In the genomic region with DNA sequence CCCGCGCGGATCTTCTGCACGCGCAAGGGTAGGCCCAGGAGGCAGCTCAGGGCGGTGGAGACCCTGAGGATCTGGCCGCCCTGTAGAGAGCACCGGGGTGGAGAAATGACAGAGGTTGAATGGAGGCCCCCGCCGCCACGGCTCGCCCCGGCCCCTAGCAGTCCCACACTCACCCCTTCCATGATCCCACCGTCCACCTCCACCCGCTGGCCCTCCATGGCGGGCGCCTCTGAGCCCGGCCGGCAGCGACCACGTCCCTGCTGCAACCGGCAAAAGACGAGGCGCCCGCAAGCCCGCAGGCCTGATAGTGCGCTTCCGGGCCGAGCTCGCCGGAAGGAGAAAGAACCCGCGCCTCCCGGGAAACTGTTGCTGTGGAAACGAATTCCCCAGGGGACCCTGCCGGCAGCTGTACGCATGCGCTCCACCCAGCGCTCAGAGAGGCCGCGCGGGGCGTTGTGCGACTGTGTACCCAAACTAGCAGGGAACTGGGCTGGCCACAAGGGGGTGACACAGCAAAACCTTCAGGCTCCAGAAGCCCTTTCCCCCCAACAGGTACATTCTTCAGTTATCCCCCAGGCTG, we compare ENCODE assay signal across 8 mouse cellular contexts. TPM values are rescaled to one million over a fixed set of nuclear protein-coding genes. Genes with fewer than 3 reads are reported as not detected.
DNase-seq lines count a peak whose midpoint lies in the region; ATAC-seq and TF ChIP-seq lines count a peak whose summit lies in the region.

A gene (minus strand): TSS at position 437 of the 580 bp plus-strand sequence.

- peak; percentile 63 for TF ChIP-seq POLR2A in brain, embryonic 14.5 days (IDR thresholded peaks at IDR 0.05; ENCODE audit: borderline replicate concordance, extremely low read depth, insufficient read depth, insufficient read length, poor library complexity, severe bottlenecking)

- TF ChIP-seq CTCF in C2C12 (IDR thresholded peaks at IDR 0.05; ENCODE audit: control insufficient read depth, insufficient read depth, insufficient read length): peak; percentile 95
- peak; percentile 90 for TF ChIP-seq CTCF in brain, embryonic 14.5 days (IDR thresholded peaks at IDR 0.05; ENCODE audit: borderline replicate concordance, extremely low read depth, insufficient read depth, insufficient read length)
- TF ChIP-seq CTCF in kidney, postnatal 0 days (IDR thresholded peaks at IDR 0.05; ENCODE audit: low read depth): peak; percentile 97

- H3K4me1 ChIP-seq in erythroblast, embryonic 14.5 days (ENCODE audit: control insufficient read depth): peaks cover 28% of the 10 kb centered on the region
- peaks cover 14% of the 10 kb centered on the region for H3K4me1 ChIP-seq in heart, embryonic 12.5 days (replicated peaks)
- H3K4me1 ChIP-seq in kidney, postnatal 0 days (replicated peaks; ENCODE audit: insufficient read depth, low read length): peaks cover 12% of the 10 kb centered on the region
- peaks cover 13% of the 10 kb centered on the region for H3K4me1 ChIP-seq in liver, embryonic 11.5 days (replicated peaks; ENCODE audit: control insufficient read depth, insufficient read depth, low read length)
- peaks cover 19% of the 10 kb centered on the region; the same call in 1 of the 2 replicates for H3K4me1 ChIP-seq in stomach, embryonic 14.5 days (ENCODE audit: control insufficient read depth, insufficient read depth, low read length)

- peaks cover 17% of the 10 kb centered on the region for H3K79me3 ChIP-seq in C2C12 (ENCODE audit: low read depth)

- peak within 1 kb of the TSS; percentile 90 for H3ac ChIP-seq in C2C12 (ENCODE audit: control insufficient read depth, insufficient read length, low read depth)

- H3K9me3 ChIP-seq in erythroblast, embryonic 14.5 days (ENCODE audit: control insufficient read depth, low read length): no peaks in the 10 kb centered on the region
- H3K9me3 ChIP-seq in heart, embryonic 12.5 days (replicated peaks): no peaks in the 10 kb centered on the region
- H3K9me3 ChIP-seq in kidney, postnatal 0 days (replicated peaks; ENCODE audit: low read length): no peaks in the 10 kb centered on the region
- H3K9me3 ChIP-seq in liver, embryonic 11.5 days (ENCODE audit: control insufficient read depth, low read length): no peaks in the 10 kb centered on the region
- H3K9me3 ChIP-seq in stomach, embryonic 14.5 days (ENCODE audit: control insufficient read depth, low read depth, low read length): no peaks in the 10 kb centered on the region

- H3K27me3 ChIP-seq in C2C12 (ENCODE audit: control insufficient read depth, insufficient read depth, insufficient read length): no peaks in the 10 kb centered on the region
- H3K27me3 ChIP-seq in erythroblast, embryonic 14.5 days (ENCODE audit: control insufficient read depth): 0 out of 2 replicates have a peak, but pooled peaks cover 2% of the 10 kb centered on the region
- H3K27me3 ChIP-seq in heart, embryonic 12.5 days (replicated peaks): no peaks in the 10 kb centered on the region
- H3K27me3 ChIP-seq in kidney, postnatal 0 days (ENCODE audit: insufficient read depth, low read length): no peaks in the 10 kb centered on the region
- H3K27me3 ChIP-seq in liver, embryonic 11.5 days (replicated peaks; ENCODE audit: control insufficient read depth, insufficient read depth, low read length): no peaks in the 10 kb centered on the region
- no peaks in the 10 kb centered on the region for H3K27me3 ChIP-seq in stomach, embryonic 14.5 days (ENCODE audit: control insufficient read depth, insufficient read depth, low read length)

- H3K4me3 ChIP-seq in C2C12 (ENCODE audit: insufficient read depth, poor library complexity, severe bottlenecking): peak within 1 kb of the TSS; percentile 65
- H3K4me3 ChIP-seq in erythroblast, embryonic 14.5 days (replicated peaks): peak within 1 kb of the TSS; percentile 86
- H3K4me3 ChIP-seq in heart, embryonic 12.5 days: peak within 1 kb of the TSS; percentile 95
- peak within 1 kb of the TSS; percentile 75 for H3K4me3 ChIP-seq in kidney, postnatal 0 days (replicated peaks; ENCODE audit: low read depth, low read length)
- peak within 1 kb of the TSS; percentile 89 for H3K4me3 ChIP-seq in liver, embryonic 11.5 days (ENCODE audit: low read depth, low read length)
- H3K4me3 ChIP-seq in stomach, embryonic 14.5 days (ENCODE audit: low read depth, low read length): peak within 1 kb of the TSS; percentile 94

- peaks cover 37% of the 10 kb centered on the region for H3K79me2 ChIP-seq in C2C12 (ENCODE audit: control insufficient read depth, insufficient read depth)

- peak; percentile 95 for ATAC-seq in heart, embryonic 12.5 days (ENCODE audit: insufficient number of reproducible peaks, low FRiP score)
- ATAC-seq in kidney, postnatal 0 days (replicated peaks; ENCODE audit: low FRiP score, low read depth): peak; percentile 90
- ATAC-seq in liver, embryonic 11.5 days (replicated peaks; ENCODE audit: low FRiP score): peak; percentile 92
- peak; percentile 94 for ATAC-seq in stomach, embryonic 14.5 days (ENCODE audit: insufficient number of reproducible peaks, insufficient read depth, low FRiP score, low read depth)

- peak; percentile 98 for DNase-seq in brain, embryonic 14.5 days (ENCODE audit: low read depth)
- peak; percentile 98 for DNase-seq in kidney, postnatal 0 days (ENCODE audit: low spot score)
- DNase-seq in liver, embryonic 11.5 days (ENCODE audit: low spot score): peak; percentile 98
- DNase-seq in naive thymus-derived CD4-positive, alpha-beta T cell, adult 2 months (ENCODE audit: low read depth): peak; percentile 96

- H3K27ac ChIP-seq in heart, embryonic 12.5 days (ENCODE audit: poor library complexity, severe bottlenecking): peak within 1 kb of the TSS; percentile 73
- peak within 1 kb of the TSS; percentile 70 for H3K27ac ChIP-seq in kidney, postnatal 0 days
- peak within 1 kb of the TSS; percentile 66 for H3K27ac ChIP-seq in liver, embryonic 11.5 days (ENCODE audit: low read depth, low read length)
- H3K27ac ChIP-seq in stomach, embryonic 14.5 days (ENCODE audit: low read length): peak within 1 kb of the TSS; percentile 52; the same call in 1 of the 2 replicates

- WGBS in heart, embryonic 12.5 days: under 1% methylated on average over 44 of the region's 44 CpGs
- under 1% methylated on average over 40 of the region's 44 CpGs for WGBS in kidney, postnatal 0 days
- WGBS in liver, embryonic 11.5 days: under 1% methylated on average over 40 of the region's 44 CpGs
- WGBS in stomach, embryonic 14.5 days: 0% methylated on average over 35 of the region's 44 CpGs

- peak within 1 kb of the TSS; percentile 83 for H3K4me2 ChIP-seq in heart, embryonic 12.5 days
- peak within 1 kb of the TSS; percentile 90 for H3K4me2 ChIP-seq in kidney, postnatal 0 days (ENCODE audit: low read length)
- H3K4me2 ChIP-seq in liver, embryonic 11.5 days: peak within 1 kb of the TSS; percentile 84
- H3K4me2 ChIP-seq in stomach, embryonic 14.5 days (replicated peaks; ENCODE audit: low read depth, low read length): peak within 1 kb of the TSS; percentile 73

- peak within 1 kb of the TSS; percentile 94 for H3K9ac ChIP-seq in heart, embryonic 12.5 days
- peak within 1 kb of the TSS; percentile 82 for H3K9ac ChIP-seq in kidney, postnatal 0 days (ENCODE audit: low read depth, low read length)
- peak within 1 kb of the TSS; percentile 84 for H3K9ac ChIP-seq in liver, embryonic 11.5 days (ENCODE audit: low read depth, low read length)
- peak within 1 kb of the TSS; percentile 87 for H3K9ac ChIP-seq in stomach, embryonic 14.5 days (replicated peaks; ENCODE audit: low read depth, low read length)

- H3K36me3 ChIP-seq in C2C12 (ENCODE audit: control insufficient read depth, insufficient read depth): peaks cover 35% of the 10 kb centered on the region
- H3K36me3 ChIP-seq in erythroblast, embryonic 14.5 days (ENCODE audit: control insufficient read depth): peaks cover 33% of the 10 kb centered on the region
- H3K36me3 ChIP-seq in heart, embryonic 12.5 days: peaks cover 29% of the 10 kb centered on the region
- peaks cover 18% of the 10 kb centered on the region for H3K36me3 ChIP-seq in kidney, postnatal 0 days (ENCODE audit: insufficient read depth, low read length)
- H3K36me3 ChIP-seq in liver, embryonic 11.5 days (ENCODE audit: control insufficient read depth, insufficient read depth, low read length): peaks cover 16% of the 10 kb centered on the region
- H3K36me3 ChIP-seq in stomach, embryonic 14.5 days (ENCODE audit: control insufficient read depth, insufficient read depth, low read length): peaks cover 19% of the 10 kb centered on the region

TF ChIP-seq in C2C12, 6 proteins besides CTCF, POLR2A, EP300 and RAD21:
- TF ChIP-seq USF1 (IDR thresholded peaks at IDR 0.05; ENCODE audit: low read depth) (no peak), MYOD1 (IDR thresholded peaks at IDR 0.05; ENCODE audit: control insufficient read depth, insufficient read length, low read depth) (no peak), CEBPB (IDR thresholded peaks at IDR 0.05; ENCODE audit: low read depth) (no peak), MYOG (IDR thresholded peaks at IDR 0.05; ENCODE audit: control insufficient read depth, extremely low read depth, insufficient read length) (no peak), FOSL1 (IDR thresholded peaks at IDR 0.05; ENCODE audit: insufficient read depth, low read length, poor library complexity, severe bottlenecking) (no peak), MAX (IDR thresholded peaks at IDR 0.05) (no peak)

RNA-seq across cellular contexts. Expression of the gene that starts here (rescaled TPM):
- 52.7 TPM for polyA plus RNA-seq in C2C12 (2012; fragmentation: generic; extraction: Trizol)
- 88.2 and 90.0 TPM in 2 replicates for polyA plus RNA-seq in brain, embryonic 14.5 days (2012; rRNA removed)
- polyA plus RNA-seq in erythroblast, embryonic 14.5 days (2012): 3.6 and 4.7 TPM in 2 replicates
- 59.9 and 62.4 TPM in 2 replicates for polyA plus RNA-seq in heart, embryonic 12.5 days (2016; fragmentation: Nextera tagmentation; extraction: Ambion mirVana)
- polyA plus RNA-seq in kidney, postnatal 0 days (2015; fragmentation: Nextera tagmentation; extraction: Ambion mirVana): 73.1 and 78.4 TPM in 2 replicates
- 67.2 and 70.8 TPM in 2 replicates for polyA plus RNA-seq in liver, embryonic 11.5 days (2014; fragmentation: Nextera tagmentation; extraction: Ambion mirVana)
- 73.9 and 75.4 TPM in 2 replicates for polyA plus RNA-seq in stomach, embryonic 14.5 days (2014; fragmentation: Nextera tagmentation; extraction: Ambion mirVana)

Comparison
In these comparisons a context has a peak if more than half of its experiments do, and no peak if none do; other contexts are left out.
1. Peak in every context shown above with its lines: DNase-seq, ATAC-seq, H3K4me3 ChIP-seq and H3K27ac ChIP-seq.